Mouse (Mus musculus) left cerebral cortex, adult 2 months (tissue): ENCODE measurements around the gene Paqr7. TPM values are rescaled to one million over a fixed set of nuclear protein-coding genes. Genes with fewer than 3 reads are reported as not detected.

Experiments
- DNase-seq, 2 experiments: peaks; one replicate each; pipeline ENCODE4 v3.0.0; 2021 to 2022; ENCODE audit warnings: low spot score in 2 of 2, mixed read lengths in 1 of 2; ENCODE audit errors: extremely low spot score in 1 of 2
- H3K27ac ChIP-seq: fragments of 200-600 bp; 2 replicates; pipeline ENCODE4 v1.8.1; 2022
- H3K4me3 ChIP-seq: fragments of 200-600 bp; 2 replicates; pipeline ENCODE4 v1.8.1; 2022
- CTCF ChIP-seq: fragments of 200-600 bp; IDR thresholded peaks from 2 replicates; pipeline ENCODE4 v1.8.1; 2022; ENCODE audit warnings: antibody characterized with exemption, mild to moderate bottlenecking, moderate library complexity
- intact Hi-C: fragments of 180-260 bp; cut with DNase I; formaldehyde crosslinking; loops from one replicate; pipeline ENCODE4 v1.15.1; 2025
- total RNA-seq, 2 experiments: library from RNA; stranded (reverse); gene quantifications; 2 replicates each; pipeline ENCODE4 v1.2.3; 2021

Paqr7 gene
- total RNA-seq, 2 experiments from 2014 or later: 69.3 to 77.9 TPM

DNA sequence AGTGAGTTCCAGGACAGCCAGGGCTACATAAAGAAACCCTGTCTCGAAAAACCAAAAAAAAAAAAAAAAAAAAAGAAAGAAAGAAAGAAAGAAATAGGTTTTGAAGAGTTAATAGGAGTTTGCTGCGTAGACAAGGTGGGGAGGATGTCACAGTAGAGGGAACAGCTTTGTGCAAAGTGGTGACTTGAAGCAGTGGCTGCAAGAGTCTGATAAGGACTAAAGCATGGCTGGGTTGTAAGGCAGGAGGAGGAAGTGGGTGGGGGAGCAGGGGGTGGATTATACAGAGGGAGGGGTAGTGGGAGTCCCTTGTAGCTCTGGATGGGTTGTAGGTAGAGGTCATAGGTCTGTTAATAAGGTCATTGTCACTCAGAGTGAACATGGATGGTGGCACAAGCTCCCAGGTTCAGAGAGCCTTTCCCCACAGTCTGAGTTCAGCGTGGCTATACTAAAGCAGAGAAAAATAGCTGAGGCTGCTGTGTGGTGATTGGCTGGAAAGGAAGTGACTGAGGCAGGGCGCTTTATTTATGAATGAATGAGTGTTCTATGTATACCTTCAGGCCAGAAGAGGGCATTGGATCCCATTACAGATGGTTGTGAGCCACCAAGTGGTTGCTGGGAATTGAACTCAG is 9.6 kb downstream of the Paqr7 start:
- TF ChIP-seq CTCF: no peak
- no peak for DNase-seq
- intact Hi-C loops: no loop called here
- no peak overlapping the region for H3K4me3 ChIP-seq
- no peak overlapping the region for H3K27ac ChIP-seq

- H3K4me3 ChIP-seq: no peak overlapping the region
- no peak for DNase-seq
- no peak for TF ChIP-seq CTCF
- intact Hi-C loops: no loop called here
- H3K27ac ChIP-seq: no peak overlapping the region
Observed at GRCm38 (mm10) chr4:134506713-134507112, 10.2 kb downstream of the Paqr7 start.

DNA sequence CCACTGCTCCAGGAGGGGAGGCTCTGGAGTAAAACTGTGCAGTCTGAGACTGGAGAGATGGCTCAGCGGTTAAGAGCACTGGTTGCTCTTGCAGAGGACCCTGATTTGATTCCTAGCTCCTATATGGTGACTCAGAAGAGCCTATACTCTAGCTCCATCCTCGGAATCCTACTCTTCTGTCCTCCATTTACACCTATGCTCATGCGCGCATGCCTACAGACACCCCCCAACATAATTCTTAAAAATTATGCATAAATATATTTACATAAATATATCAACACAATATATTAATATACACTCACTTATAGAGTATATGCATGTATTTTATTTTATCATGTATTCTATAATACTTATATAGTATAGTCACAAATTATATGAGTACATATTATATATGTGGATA is 13.9 kb downstream of the Paqr7 start:
- no peak for DNase-seq
- intact Hi-C loops: no loop called here
- H3K27ac ChIP-seq: no peak overlapping the region
- no peak overlapping the region for H3K4me3 ChIP-seq
- TF ChIP-seq CTCF: no peak

DNA sequence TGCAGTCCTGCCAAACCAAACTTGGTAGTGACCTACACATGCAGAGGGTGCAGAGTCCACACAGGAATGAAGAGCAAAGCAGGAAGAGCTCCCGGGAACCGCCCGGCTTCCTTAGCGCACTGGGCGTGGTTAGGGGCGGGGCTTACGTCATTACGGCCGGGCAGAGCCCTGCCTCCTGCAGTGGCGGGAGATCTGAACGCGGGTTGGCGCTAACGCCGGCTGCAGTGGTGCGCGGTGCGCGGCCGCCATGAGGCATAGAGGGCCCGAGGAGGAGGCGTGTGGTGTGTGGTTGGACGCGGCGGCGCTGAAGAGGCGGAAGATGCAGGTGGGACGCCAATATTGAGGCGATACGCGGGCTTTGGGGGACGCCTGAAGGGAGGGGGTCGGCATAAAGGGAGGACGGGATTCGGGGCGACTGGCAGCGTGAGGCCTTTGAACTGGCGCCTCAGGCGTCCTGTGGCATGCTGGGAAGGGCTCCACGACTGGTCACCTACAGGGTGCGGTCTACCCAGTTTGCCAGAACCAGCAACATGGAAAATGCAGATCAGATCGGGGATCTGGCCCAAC is 14.4 kb downstream of the Paqr7 start, which contains the start of gene Aunip:
Gene Aunip (plus strand): TSS at position 155 of the 567 bp plus-strand sequence.
- no peak within 1 kb of the TSS for H3K27ac ChIP-seq
- TF ChIP-seq CTCF: no peak; the same call in 1 of the 2 replicates
- intact Hi-C loops: no loop called here
- H3K4me3 ChIP-seq: peak within 1 kb of the TSS; percentile 39
- DNase-seq: peak; percentile 82

GRCm38 (mm10) chr4:134511730-134512129 is 15.2 kb downstream of the Paqr7 start:
- DNase-seq: no peak
- no peak overlapping the region for H3K4me3 ChIP-seq
- no peak overlapping the region for H3K27ac ChIP-seq
- intact Hi-C loops: no loop called here
- TF ChIP-seq CTCF: no peak

DNA sequence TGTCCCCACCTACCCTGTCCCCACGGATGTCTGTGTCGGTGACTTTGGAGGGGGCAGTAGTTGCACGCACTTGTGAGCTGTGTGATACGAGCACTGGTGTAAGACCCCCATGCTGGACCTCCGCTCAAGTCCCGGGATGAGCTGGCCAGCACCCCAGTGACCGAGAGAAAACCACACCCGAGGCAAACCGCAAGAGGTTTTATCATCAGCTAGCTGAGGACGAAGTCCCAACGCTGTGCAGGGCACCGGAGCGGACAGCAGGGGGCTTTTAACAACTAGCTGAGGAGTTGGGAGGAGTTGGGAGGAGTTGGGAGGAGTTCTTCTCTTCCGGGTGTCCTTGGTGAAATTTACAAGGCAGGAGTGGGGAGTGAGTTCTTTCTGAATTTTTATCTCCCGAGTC is 16.3 kb downstream of the Paqr7 start:
- TF ChIP-seq CTCF: peak; percentile 48
- intact Hi-C loops: no loop called here
- no peak for DNase-seq
- no peak overlapping the region for H3K27ac ChIP-seq
- H3K4me3 ChIP-seq: no peak overlapping the region

DNA sequence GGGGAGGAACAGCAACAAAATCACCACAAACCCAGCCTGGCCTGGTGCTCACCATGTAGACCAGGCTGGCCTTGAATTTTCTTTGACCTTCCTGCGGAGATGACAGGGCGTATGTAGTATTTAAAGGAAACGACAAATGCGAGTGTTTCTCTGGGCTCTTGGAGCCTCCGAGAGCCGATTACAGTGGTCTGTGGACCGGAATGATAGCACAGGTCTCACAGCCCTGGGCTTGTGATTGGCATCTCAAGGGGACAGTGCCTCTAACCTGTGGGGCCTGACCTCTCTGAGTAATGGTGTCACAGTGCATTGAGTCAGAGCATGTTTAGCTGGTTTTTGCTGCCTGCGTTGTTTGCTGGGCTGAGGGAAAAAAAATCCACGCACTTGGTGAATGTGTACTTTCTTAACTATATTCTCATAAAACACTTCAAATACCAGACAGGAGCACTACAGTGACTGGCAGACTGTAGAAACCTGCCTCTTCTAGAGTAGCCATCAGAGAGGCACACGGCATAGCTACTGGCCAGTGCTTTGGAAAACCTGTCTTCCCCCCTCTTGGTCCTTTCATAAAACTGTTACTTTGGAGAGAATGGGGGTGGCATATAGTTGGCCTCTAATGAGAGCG is 17.9 kb downstream of the Paqr7 start:
- Histone ChIP-seq H3K27ac (no peak overlapping the region), H3K4me3 (no peak overlapping the region)
- no peak for TF ChIP-seq CTCF
- intact Hi-C loops: no loop called here
- DNase-seq: no peak

DNA sequence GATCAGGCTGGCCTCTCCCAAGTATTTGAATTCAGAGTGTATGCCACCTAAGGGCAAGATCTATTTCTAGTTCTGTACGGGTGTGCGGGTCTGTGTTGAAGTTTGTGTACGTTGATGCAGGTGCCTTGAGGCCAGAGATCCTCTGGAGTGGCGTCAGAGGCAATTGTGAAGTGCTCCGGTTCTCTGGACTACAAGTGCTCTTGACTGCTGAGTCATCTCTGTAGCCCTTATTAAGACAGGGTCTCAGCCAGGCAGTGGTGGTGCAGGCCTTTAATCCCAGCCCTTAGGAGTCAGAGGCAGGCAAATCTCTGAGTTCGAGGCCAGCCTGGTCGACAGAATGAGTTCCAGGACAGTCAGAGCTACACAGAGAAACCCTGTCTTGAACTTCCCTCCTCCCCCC is 19.1 kb downstream of the Paqr7 start:
- Histone ChIP-seq H3K27ac (no peak overlapping the region), H3K4me3 (no peak overlapping the region)
- intact Hi-C loops: no loop called here
- TF ChIP-seq CTCF: no peak
- DNase-seq: no peak

GRCm38 (mm10) chr4:134516981-134517380 is 20.5 kb downstream of the Paqr7 start:
- Histone ChIP-seq H3K4me3 (peak overlapping the region; percentile 27; the same call in 1 of the 2 replicates), H3K27ac (peak overlapping the region; percentile 88)
- peak; percentile 51 to 54 for DNase-seq
- intact Hi-C loops: no loop called here
- no peak for TF ChIP-seq CTCF

GRCm38 (mm10) chr4:134517719-134518118 is 21.2 kb downstream of the Paqr7 start:
- peak overlapping the region; percentile 88; the same call in 1 of the 2 replicates for H3K27ac ChIP-seq
- H3K4me3 ChIP-seq: no peak overlapping the region
- no peak for TF ChIP-seq CTCF
- intact Hi-C loops: no loop called here
- DNase-seq: peak in 1 of 2 experiments; percentile 32

GRCm38 (mm10) chr4:134518541-134518940 is 22.0 kb downstream of the Paqr7 start:
- no peak for DNase-seq
- no peak for TF ChIP-seq CTCF
- Histone ChIP-seq H3K4me3 (no peak overlapping the region), H3K27ac (no peak overlapping the region)
- intact Hi-C loops: no loop called here

DNA sequence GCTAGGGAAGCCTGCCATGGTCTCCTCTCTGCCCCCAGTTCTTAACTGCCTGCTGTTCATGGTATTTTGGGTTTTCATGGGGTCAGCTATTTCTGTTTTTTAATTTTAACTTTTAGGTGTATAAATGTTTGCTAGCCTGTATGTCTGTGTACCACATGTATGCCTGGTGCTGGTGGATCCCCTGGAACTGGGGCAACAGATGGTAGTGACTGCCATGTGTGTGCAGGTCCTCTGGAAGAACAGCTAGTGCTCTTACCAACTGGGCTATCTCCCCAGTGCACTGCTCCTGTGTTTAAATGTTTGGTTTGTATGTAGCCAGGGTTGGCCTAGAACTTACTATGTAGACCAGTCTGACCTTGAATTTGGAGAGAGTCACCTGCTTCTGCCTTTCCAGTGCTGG is 22.8 kb downstream of the Paqr7 start:
- DNase-seq: no peak
- no peak overlapping the region for H3K4me3 ChIP-seq
- no peak for TF ChIP-seq CTCF
- no peak overlapping the region for H3K27ac ChIP-seq
- intact Hi-C loops: no loop called here
